Mouse (Mus musculus) embryo, embryonic 11.5 days (tissue): Measurements from ENCODE around the gene Rps6kb2.
A peak's percentile ranks its signal among the peaks of the same experiment; 100 is the strongest.

Experiments used
- DNase-seq: peaks from one replicate; pipeline ENCODE4 v3.0.0-alpha.2; 2012; ENCODE audit warnings: low read depth, low spot score

Gene Rps6kb2

GRCm38 (mm10) chr19:4155223-4156072 lies 7.7 kb downstream of the Rps6kb2 start:
- no peak for DNase-seq

- no peak for DNase-seq
Observed at GRCm38 (mm10) chr19:4154437-4155222, 8.5 kb downstream of the Rps6kb2 start.

GRCm38 (mm10) chr19:4153232-4153654 lies 9.9 kb downstream of the Rps6kb2 start, which contains the start of gene Ptprcap:
Gene Ptprcap, plus strand, starts transcription at chr19:4153604.
- DNase-seq = no peak

GRCm38 (mm10) chr19:4152445-4153231 lies 10.5 kb downstream of the Rps6kb2 start:
- DNase-seq = no peak

GRCm38 (mm10) chr19:4151898-4152297 lies 11.3 kb downstream of the Rps6kb2 start:
- DNase-seq = no peak

- DNase-seq = no peak
Observed at GRCm38 (mm10) chr19:4151488-4151860, 11.7 kb downstream of the Rps6kb2 start.

GRCm38 (mm10) chr19:4150567-4151487 lies 12.3 kb downstream of the Rps6kb2 start:
- DNase-seq = no peak

GRCm38 (mm10) chr19:4149764-4150461 lies 13.2 kb downstream of the Rps6kb2 start:
- no peak for DNase-seq

GRCm38 (mm10) chr19:4149283-4149682 lies 13.9 kb downstream of the Rps6kb2 start:
- no peak for DNase-seq

- no peak for DNase-seq
Observed at GRCm38 (mm10) chr19:4148819-4149218, 14.3 kb downstream of the Rps6kb2 start.

GRCm38 (mm10) chr19:4148491-4148806 lies 14.7 kb downstream of the Rps6kb2 start, which contains the start of gene Coro1b:
Gene Coro1b, plus strand, starts transcription at chr19:4148619.
- DNase-seq = peak; percentile 89

GRCm38 (mm10) chr19:4147782-4148490 lies 15.2 kb downstream of the Rps6kb2 start:
- DNase-seq = no peak

GRCm38 (mm10) chr19:4147022-4147405 lies 16.1 kb downstream of the Rps6kb2 start:
- DNase-seq = no peak

GRCm38 (mm10) chr19:4146366-4147021 lies 16.7 kb downstream of the Rps6kb2 start:
- no peak for DNase-seq

- DNase-seq = no peak
Observed at GRCm38 (mm10) chr19:4145936-4146335, 17.2 kb downstream of the Rps6kb2 start.

GRCm38 (mm10) chr19:4144550-4145498 lies 18.3 kb downstream of the Rps6kb2 start:
- DNase-seq = no peak

- no peak for DNase-seq
Observed at GRCm38 (mm10) chr19:4143759-4144268, 19.3 kb downstream of the Rps6kb2 start, which contains the start of gene Cabp4. Gene Cabp4, minus strand, starts transcription at chr19:4144033.
